Mouse (Mus musculus) intestine, embryonic 16.5 days (tissue): Measurements from ENCODE around the gene C1s2. TPM values are rescaled to one million over a fixed set of nuclear protein-coding genes. Genes with fewer than 3 reads are reported as not detected.
A peak's percentile ranks its signal among the peaks of the same experiment; 100 is the strongest.

Source experiments
- ATAC-seq: fragments of 200-750 bp; cut with Nextera tagmentation; 2 replicates; pipeline ENCODE4 v1.8.0; 2017; ENCODE audit warnings: moderate TSS enrichment, moderate library complexity
- H3K27ac ChIP-seq: fragments of 300-500 bp; sonication (generic); 2 replicates; pipeline ENCODE4 v1.5.1; 2014; ENCODE audit warnings: mild to moderate bottlenecking, low read length
- H3K27me3 ChIP-seq: fragments of 300-500 bp; sonication (generic); replicated peaks from 2 replicates; pipeline ENCODE4 v1.6.1; 2014; ENCODE audit warnings: low read length, control low read depth, mixed read lengths; ENCODE audit not compliant: control insufficient read depth, insufficient read depth
- H3K36me3 ChIP-seq: fragments of 300-500 bp; sonication (generic); 2 replicates; pipeline ENCODE4 v1.6.1; 2014; ENCODE audit warnings: low read length, control low read depth; ENCODE audit not compliant: control insufficient read depth, insufficient read depth
- H3K4me1 ChIP-seq: fragments of 300-500 bp; sonication (generic); 2 replicates; pipeline ENCODE4 v1.6.1; 2014; ENCODE audit warnings: low read length, control low read depth, mixed read lengths; ENCODE audit not compliant: control insufficient read depth, insufficient read depth
- H3K4me2 ChIP-seq: fragments of 300-500 bp; sonication (generic); 2 replicates; pipeline ENCODE4 v1.6.1; 2014; ENCODE audit warnings: low read depth, low read length, control low read depth
- H3K4me3 ChIP-seq: fragments of 300-500 bp; sonication (generic); 2 replicates; pipeline ENCODE4 v1.5.1; 2014; ENCODE audit warnings: mild to moderate bottlenecking, low read length
- H3K9ac ChIP-seq: fragments of 300-500 bp; sonication (generic); 2 replicates; pipeline ENCODE4 v1.6.1; 2014; ENCODE audit warnings: low read depth, low read length
- H3K9me3 ChIP-seq: fragments of 300-500 bp; sonication (generic); 2 replicates; pipeline ENCODE4 v1.6.1; 2016; ENCODE audit warnings: low read length, control low read depth; ENCODE audit not compliant: control insufficient read depth
- WGBS: fragments of 180-500 bp; shearing (Covaris S2); extraction: QIAGEN DNeasy Blood & Tissue Kit; methylation state at CpG from one replicate; pipeline ENCODE4 v1.1.7; 2014; 5-methylcytosine and 5-hydroxymethylcytosine counted together
- polyA plus RNA-seq: library from polyadenylated mRNA; unstranded; fragments of >200 nt; fragmentation: Nextera tagmentation; extraction: Ambion mirVana; gene quantifications from 2 replicates; pipeline ENCODE4 v1.2.1, GENCODE M21; 2015

The C1s2 gene
- polyA plus RNA-seq, 1 experiment from 2014 or later, result 0.06 TPM

DNA sequence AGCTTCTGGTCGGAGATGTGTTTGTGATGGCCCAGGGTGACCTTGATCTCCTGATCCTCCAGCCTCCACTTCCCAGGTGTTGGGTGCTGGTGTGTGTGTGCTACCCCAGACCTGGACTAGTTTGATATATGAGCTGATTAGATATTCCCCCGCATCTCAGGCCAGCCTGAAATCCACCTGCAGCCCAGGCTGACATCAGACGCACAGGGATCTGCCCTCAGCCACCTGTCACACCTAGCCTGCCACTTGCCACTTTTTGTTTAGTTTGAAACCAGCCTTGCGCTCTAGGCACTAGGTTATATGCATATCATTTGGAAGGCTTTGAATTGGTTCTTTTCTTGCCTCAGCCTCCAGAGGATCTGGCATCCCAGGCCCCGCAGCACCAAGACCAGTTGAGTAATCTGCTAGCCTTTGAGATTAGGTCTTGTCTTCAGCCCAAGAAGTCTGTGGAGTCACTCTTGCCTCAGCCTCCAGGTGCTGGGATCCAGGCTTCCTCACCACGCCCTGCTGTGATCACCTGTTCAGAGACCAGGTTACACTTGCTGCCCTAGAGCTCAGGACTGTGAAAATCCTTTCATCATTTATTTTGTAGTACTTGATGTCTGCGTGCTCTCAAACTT lies 34.5 kb upstream of the C1s2 start:
- 0 out of 2 replicates have a peak, but pooled peaks cover 6% of the 10 kb centered on the region for H3K4me1 ChIP-seq
- no peak overlapping the region for H3K4me2 ChIP-seq
- no peak overlapping the region for H3K9ac ChIP-seq
- ATAC-seq, result no peak
- H3K9me3 ChIP-seq, result no peaks in the 10 kb centered on the region
- WGBS, result 89% methylated on average over 7 of the region's 7 CpGs
- no peaks in the 10 kb centered on the region; the same call in 1 of the 2 replicates for H3K36me3 ChIP-seq
- no peak overlapping the region for H3K4me3 ChIP-seq
- no peaks in the 10 kb centered on the region for H3K27me3 ChIP-seq
- H3K27ac ChIP-seq, result no peak overlapping the region

DNA sequence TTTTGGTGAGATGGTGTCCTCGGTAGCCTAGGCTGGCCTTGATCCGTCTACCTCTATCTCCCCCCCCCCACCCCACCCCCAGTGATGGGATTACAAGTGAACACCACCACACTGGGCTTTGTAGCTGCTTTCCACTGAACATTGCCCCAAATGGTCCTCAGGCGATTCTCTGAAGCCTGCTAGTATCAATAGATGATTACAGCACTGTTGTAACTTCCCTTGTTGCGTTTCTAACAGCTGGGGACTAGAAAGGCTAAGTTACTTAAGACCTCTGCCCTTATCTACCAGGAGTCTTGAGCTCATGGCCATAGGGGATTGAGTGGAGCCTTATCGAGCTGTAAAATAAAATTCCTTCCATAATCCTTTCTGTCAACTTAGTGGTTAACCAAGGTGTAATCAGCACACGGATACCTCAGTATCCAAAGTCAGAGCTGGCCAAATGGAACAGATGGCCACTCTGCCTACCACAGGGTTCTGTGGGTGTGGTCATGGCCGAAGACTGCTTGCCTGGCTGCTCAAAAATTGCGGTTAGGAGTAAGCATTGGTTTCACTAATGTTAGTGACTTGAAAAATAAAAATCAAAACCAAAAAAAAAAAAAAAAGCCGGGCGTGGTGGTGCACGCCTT lies 33.5 kb upstream of the C1s2 start:
- 82% methylated on average over 11 of the region's 11 CpGs for WGBS
- Histone ChIP-seq H3K27me3 (no peaks in the 10 kb centered on the region), H3K9ac (no peak overlapping the region), H3K9me3 (no peaks in the 10 kb centered on the region), H3K36me3 (no peaks in the 10 kb centered on the region; the same call in 1 of the 2 replicates), H3K4me3 (no peak overlapping the region), H3K27ac (no peak overlapping the region), H3K4me2 (no peak overlapping the region), H3K4me1 (0 out of 2 replicates have a peak, but pooled peaks cover 6% of the 10 kb centered on the region)
- no peak for ATAC-seq

DNA sequence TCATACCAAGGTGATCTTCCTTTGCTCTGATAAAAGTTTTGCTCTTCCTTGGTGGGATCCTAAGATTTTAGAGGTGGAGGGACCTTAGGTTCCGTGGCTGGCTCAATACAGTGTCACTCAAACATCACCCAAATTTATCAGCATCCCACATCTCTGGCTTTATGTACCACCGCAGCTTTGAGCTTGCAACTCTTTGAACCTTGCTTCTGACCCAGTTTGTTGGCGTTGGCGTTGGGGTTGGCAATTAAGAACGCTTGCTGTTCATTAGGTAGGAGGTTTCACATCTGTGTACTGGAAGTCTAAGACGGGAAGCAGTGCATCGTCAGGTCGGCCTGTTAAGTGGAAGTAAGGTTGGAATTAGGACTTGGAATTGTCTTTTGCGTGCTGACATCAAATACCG lies 29.1 kb upstream of the C1s2 start:
- Histone ChIP-seq H3K4me1 (0 out of 2 replicates have a peak, but pooled peaks cover 7% of the 10 kb centered on the region), H3K27me3 (no peaks in the 10 kb centered on the region), H3K36me3 (no peaks in the 10 kb centered on the region), H3K4me3 (no peak overlapping the region), H3K27ac (no peak overlapping the region), H3K9me3 (no peaks in the 10 kb centered on the region), H3K4me2 (no peak overlapping the region), H3K9ac (no peak overlapping the region)
- no peak for ATAC-seq
- 95% methylated on average over 10 of the region's 10 CpGs for WGBS

DNA sequence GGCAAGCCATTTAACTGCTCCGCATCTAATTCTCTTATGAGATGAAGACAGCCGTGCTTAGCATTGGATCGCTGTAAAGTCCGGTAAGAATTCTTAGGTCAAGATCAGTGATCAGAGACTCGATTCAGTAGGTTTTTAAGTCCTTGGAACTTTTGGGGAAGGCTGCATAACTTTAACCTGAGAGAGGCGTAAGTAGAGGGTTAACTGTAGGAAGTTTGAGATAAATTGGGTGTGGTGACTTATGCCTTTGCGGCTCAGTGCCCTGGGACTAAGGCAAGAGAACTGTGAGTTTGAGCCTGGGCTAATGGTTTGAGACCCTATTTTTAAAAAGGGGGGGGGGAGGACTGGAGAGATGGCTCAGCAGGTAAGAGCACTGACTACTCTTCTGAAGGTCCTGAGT lies 28.4 kb upstream of the C1s2 start:
- H3K9me3 ChIP-seq, result no peaks in the 10 kb centered on the region
- WGBS, result 68% methylated on average over 7 of the region's 7 CpGs
- ATAC-seq, result no peak
- no peak overlapping the region for H3K27ac ChIP-seq
- H3K36me3 ChIP-seq, result no peaks in the 10 kb centered on the region
- peak overlapping the region; percentile 78 for H3K4me3 ChIP-seq
- peak overlapping the region; percentile 71 for H3K4me2 ChIP-seq
- H3K9ac ChIP-seq, result 0 out of 2 replicates have a peak overlapping the region, but pooled peaks have one; percentile 41
- 0 out of 2 replicates have a peak, but pooled peaks cover 7% of the 10 kb centered on the region for H3K4me1 ChIP-seq
- no peaks in the 10 kb centered on the region for H3K27me3 ChIP-seq

DNA sequence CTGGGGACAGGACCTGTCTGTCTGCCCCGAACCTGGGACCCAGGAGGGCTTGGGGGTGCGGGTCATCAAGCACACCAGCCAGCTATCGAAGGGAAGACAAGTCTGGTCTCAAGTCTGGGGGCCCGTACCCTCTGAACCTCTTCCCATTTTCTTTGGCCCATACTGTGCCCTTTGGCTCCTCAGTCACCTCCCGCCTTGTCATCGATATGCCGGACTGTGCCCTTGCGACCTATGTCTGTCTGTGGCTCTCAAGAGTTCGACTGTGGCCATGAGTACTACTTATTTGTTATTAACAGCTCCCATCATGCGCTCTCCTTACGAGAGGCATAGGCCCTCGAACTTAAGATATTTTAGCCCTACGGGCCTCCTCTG lies 27.5 kb upstream of the C1s2 start:
- WGBS, result 14% methylated on average over 13 of the region's 13 CpGs
- H3K27me3 ChIP-seq, result no peaks in the 10 kb centered on the region
- peak overlapping the region; percentile 78 for H3K27ac ChIP-seq
- H3K4me1 ChIP-seq, result 0 out of 2 replicates have a peak, but pooled peaks cover 7% of the 10 kb centered on the region
- H3K9ac ChIP-seq, result peak overlapping the region; percentile 82
- no peaks in the 10 kb centered on the region for H3K9me3 ChIP-seq
- H3K4me2 ChIP-seq, result peak overlapping the region; percentile 71
- no peak for ATAC-seq
- H3K4me3 ChIP-seq, result peak overlapping the region; percentile 78
- no peaks in the 10 kb centered on the region for H3K36me3 ChIP-seq

DNA sequence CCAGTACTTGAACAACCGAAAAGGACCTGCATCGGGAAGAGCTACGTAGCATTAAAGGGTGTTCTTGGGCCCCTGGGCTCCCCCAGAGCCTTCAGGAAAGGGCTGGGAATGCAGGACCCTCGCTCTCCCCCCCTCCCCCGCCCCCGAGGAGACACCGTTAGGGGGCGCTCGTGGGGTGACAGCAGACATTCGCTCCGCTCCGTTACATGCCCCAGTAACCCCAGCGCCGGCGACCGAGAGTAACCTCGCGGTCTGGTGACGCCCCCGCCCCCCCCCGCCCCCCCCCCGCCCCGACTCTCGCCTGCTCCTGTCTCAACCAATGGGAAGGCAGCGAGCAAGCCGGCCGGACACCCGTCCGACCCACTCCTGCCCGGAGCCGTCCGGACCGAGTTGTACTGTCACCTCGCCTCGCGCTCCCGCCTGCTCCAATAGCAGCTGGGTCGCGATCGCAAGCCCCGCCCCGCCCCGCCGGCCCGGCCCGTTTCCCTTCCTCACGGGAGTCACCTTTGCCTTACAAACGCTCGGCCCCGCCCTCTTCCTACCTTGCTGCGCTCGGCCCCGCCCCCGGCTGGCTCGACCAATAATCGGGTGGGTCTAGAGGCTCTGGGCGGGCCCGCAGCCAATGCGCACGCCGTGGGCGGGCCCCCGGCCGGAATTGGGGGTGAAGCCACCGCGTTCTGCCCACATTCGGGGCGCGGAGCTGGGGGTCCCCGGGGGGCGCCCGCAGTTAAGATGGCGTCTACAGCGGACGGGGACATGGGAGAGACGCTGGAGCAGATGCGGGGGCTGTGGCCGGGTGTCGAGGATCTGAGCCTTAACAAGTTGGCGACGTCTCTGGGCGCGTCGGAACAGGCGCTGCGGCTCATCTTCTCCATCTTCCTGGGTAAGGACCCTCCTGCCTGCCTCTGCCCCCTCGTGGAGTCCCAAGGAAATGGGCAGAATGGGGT lies 26.9 kb upstream of the C1s2 start, which contains the start of gene Lpcat3:
Gene Lpcat3 (plus strand): TSS at position 551 of the 947 bp plus-strand sequence.
- peak; percentile 97 for ATAC-seq
- peak within 1 kb of the TSS; percentile 78 for H3K4me3 ChIP-seq
- H3K4me2 ChIP-seq, result peak within 1 kb of the TSS; percentile 71
- no peaks in the 10 kb centered on the region for H3K36me3 ChIP-seq
- no peaks in the 10 kb centered on the region for H3K9me3 ChIP-seq
- 0 out of 2 replicates have a peak, but pooled peaks cover 7% of the 10 kb centered on the region for H3K4me1 ChIP-seq
- H3K27ac ChIP-seq, result peak within 1 kb of the TSS; percentile 84
- H3K9ac ChIP-seq, result peak within 1 kb of the TSS; percentile 82
- H3K27me3 ChIP-seq, result no peaks in the 10 kb centered on the region
- WGBS, result under 1% methylated on average over 71 of the region's 87 CpGs

DNA sequence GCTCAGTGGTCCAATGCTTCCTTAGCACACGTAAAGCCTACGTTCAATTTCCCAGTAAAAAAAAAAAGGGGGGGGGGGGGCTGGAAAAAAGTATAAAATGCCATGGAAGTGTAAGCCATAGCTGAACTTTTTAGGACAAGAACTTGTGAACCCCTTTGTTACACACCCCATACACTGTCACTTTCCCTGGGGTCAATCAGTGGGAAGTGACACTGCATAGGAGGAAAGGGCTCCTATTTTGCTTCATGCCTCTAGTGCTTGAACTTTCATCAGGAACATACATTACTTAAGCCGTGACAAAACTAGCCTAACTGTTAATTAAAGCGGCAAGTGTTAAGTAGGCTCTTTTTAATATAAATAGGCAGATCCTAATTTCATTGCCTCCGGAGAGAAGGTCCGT lies 26.1 kb upstream of the C1s2 start:
- no peaks in the 10 kb centered on the region for H3K36me3 ChIP-seq
- H3K4me2 ChIP-seq, result peak overlapping the region; percentile 71
- no peaks in the 10 kb centered on the region for H3K9me3 ChIP-seq
- peak overlapping the region; percentile 78 for H3K4me3 ChIP-seq
- H3K9ac ChIP-seq, result peak overlapping the region; percentile 82
- WGBS, result 31% methylated on average over 6 of the region's 6 CpGs
- ATAC-seq, result no peak
- no peaks in the 10 kb centered on the region for H3K27me3 ChIP-seq
- H3K27ac ChIP-seq, result peak overlapping the region; percentile 84
- 0 out of 2 replicates have a peak, but pooled peaks cover 7% of the 10 kb centered on the region for H3K4me1 ChIP-seq

GRCm38 (mm10) chr6:124661156-124661806 lies 25.4 kb upstream of the C1s2 start:
- H3K27ac ChIP-seq, result no peak overlapping the region
- ATAC-seq, result no peak
- H3K27me3 ChIP-seq, result no peaks in the 10 kb centered on the region
- H3K9me3 ChIP-seq, result no peaks in the 10 kb centered on the region
- H3K36me3 ChIP-seq, result no peaks in the 10 kb centered on the region
- no peak overlapping the region for H3K9ac ChIP-seq
- WGBS, result 95% methylated on average over 4 of the region's 4 CpGs
- H3K4me3 ChIP-seq, result no peak overlapping the region
- no peak overlapping the region for H3K4me2 ChIP-seq
- 0 out of 2 replicates have a peak, but pooled peaks cover 5% of the 10 kb centered on the region for H3K4me1 ChIP-seq
